Mouse (Mus musculus) MEL (cell line): ENCODE results near the gene Gpc3. TPM values are rescaled to one million over a fixed set of nuclear protein-coding genes. Genes with fewer than 3 reads are reported as not detected.

Experiments
- DNase-seq: peaks from one replicate; pipeline ENCODE4 v3.0.0; 2011; ENCODE audit warnings: low read depth, low spot score
- H3K27ac ChIP-seq: 2 replicates; pipeline ENCODE4 v1.5.1; 2012; ENCODE audit warnings: low read depth, mild to moderate bottlenecking, control low read depth, low read length, moderate library complexity; ENCODE audit not compliant: control insufficient read depth
- H3K27me3 ChIP-seq, 2 experiments: fragments of 150-350 bp in 1 of 2; sonication (generic) in 1 of 2; 2 replicates each; pipeline ENCODE4 v1.6.1; 2012; ENCODE audit warnings: low read length in 2 of 2, mild to moderate bottlenecking in 2 of 2, improper control_type of control experiment in 1 of 2, moderate library complexity in 1 of 2; ENCODE audit not compliant: insufficient read depth in 2 of 2, control insufficient read depth in 1 of 2
- H3K36me3 ChIP-seq, 2 experiments: 2 replicates each; pipeline ENCODE4 v1.6.1; 2012 to 2014; ENCODE audit warnings: low read length in 2 of 2, improper control_type of control experiment in 1 of 2, inconsistent platforms in 1 of 2, mild to moderate bottlenecking in 1 of 2; ENCODE audit not compliant: insufficient read depth in 2 of 2, control insufficient read depth in 1 of 2
- H3K4me1 ChIP-seq, 2 experiments: fragments of 150-350 bp in 1 of 2; sonication (generic) in 1 of 2; 2 replicates each; pipeline ENCODE4 v1.6.1; 2012; ENCODE audit warnings: low read length in 2 of 2, improper control_type of control experiment in 1 of 2, mild to moderate bottlenecking in 1 of 2; ENCODE audit not compliant: insufficient read depth in 2 of 2, control insufficient read depth in 1 of 2
- H3K4me3 ChIP-seq, 2 experiments: fragments of 150-350 bp in 1 of 2; sonication (generic) in 1 of 2; 2 replicates each; pipeline ENCODE4 v1.5.1; 2012; ENCODE audit warnings: low read depth in 2 of 2, low read length in 2 of 2, mild to moderate bottlenecking in 2 of 2, moderate library complexity in 2 of 2, control low read depth in 1 of 2, improper control_type of control experiment in 1 of 2; ENCODE audit not compliant: control insufficient read depth in 1 of 2, insufficient read depth in 1 of 2
- H3K79me2 ChIP-seq: 2 replicates; pipeline ENCODE4 v1.6.1; 2012; ENCODE audit warnings: mild to moderate bottlenecking, low read length, moderate library complexity; ENCODE audit not compliant: control insufficient read depth, poor library complexity, insufficient read depth
- H3K9ac ChIP-seq: 2 replicates; pipeline ENCODE4 v1.6.1; 2012; ENCODE audit warnings: low read depth, mild to moderate bottlenecking, control low read depth, low read length, moderate library complexity; ENCODE audit not compliant: control insufficient read depth, poor library complexity, severe bottlenecking
- H3K9me3 ChIP-seq: fragments of 150-350 bp; sonication (generic); replicated peaks from 2 replicates; pipeline ENCODE4 v1.6.1; 2012; ENCODE audit warnings: mild to moderate bottlenecking, low read length, improper control_type of control experiment, moderate library complexity; ENCODE audit not compliant: insufficient read depth
- BHLHE40 ChIP-seq: IDR thresholded peaks from 2 replicates; pipeline ENCODE4 v1.6.1; 2012; ENCODE audit warnings: low read depth, mild to moderate bottlenecking, inconsistent platforms, low read length, improper control_type of control experiment, borderline replicate concordance
- CTCF ChIP-seq, 3 experiments: IDR thresholded peaks in 2 of 3; conservative IDR thresholded peaks in 1 of 3; 2 replicates each; pipeline ENCODE4 v1.5.1; 2011 to 2012; ENCODE audit warnings: low read length in 3 of 3, low read depth in 2 of 3, mild to moderate bottlenecking in 2 of 3, improper control_type of control experiment in 1 of 3, inconsistent platforms in 1 of 3, mixed read lengths in 1 of 3, moderate library complexity in 1 of 3; ENCODE audit not compliant: control insufficient read depth in 1 of 3, insufficient read depth in 1 of 3, poor library complexity in 1 of 3, severe bottlenecking in 1 of 3
- GABPA ChIP-seq: IDR thresholded peaks from 2 replicates; pipeline ENCODE4 v1.6.1; 2012; ENCODE audit warnings: low read depth, mild to moderate bottlenecking, inconsistent platforms, low read length, improper control_type of control experiment, moderate library complexity
- GATA1 ChIP-seq: IDR thresholded peaks from 2 replicates; pipeline ENCODE4 v1.6.1; 2011; ENCODE audit warnings: low read depth, low read length, improper control_type of control experiment
- HCFC1 ChIP-seq: IDR thresholded peaks from 2 replicates; pipeline ENCODE4 v1.6.1; 2012; ENCODE audit warnings: low read depth, mild to moderate bottlenecking, inconsistent platforms, low read length, improper control_type of control experiment, moderate library complexity
- JUND ChIP-seq: IDR thresholded peaks from 2 replicates; pipeline ENCODE4 v1.6.1; 2011; ENCODE audit warnings: low read depth, mild to moderate bottlenecking, improper control_type of control experiment, low read length
- KAT2A ChIP-seq: conservative IDR thresholded peaks from 2 replicates; pipeline ENCODE4 v1.6.1; 2012; ENCODE audit warnings: low read depth, low read length, improper control_type of control experiment, inconsistent platforms
- MAX ChIP-seq: IDR thresholded peaks from 2 replicates; pipeline ENCODE4 v1.6.1; 2011; ENCODE audit warnings: low read length, improper control_type of control experiment
- MAZ ChIP-seq: IDR thresholded peaks from 2 replicates; pipeline ENCODE4 v1.6.1; 2012; ENCODE audit warnings: low read depth, mild to moderate bottlenecking, inconsistent platforms, low read length, improper control_type of control experiment
- MXI1 ChIP-seq: IDR thresholded peaks from 2 replicates; pipeline ENCODE4 v1.6.1; 2011; ENCODE audit warnings: mild to moderate bottlenecking, low read depth, low read length, improper control_type of control experiment
- MYB ChIP-seq: IDR thresholded peaks from 2 replicates; pipeline ENCODE4 v1.6.1; 2011; ENCODE audit warnings: mild to moderate bottlenecking, low read depth, low read length, improper control_type of control experiment
- NELFE ChIP-seq: IDR thresholded peaks from 2 replicates; pipeline ENCODE4 v1.6.1; 2011; ENCODE audit warnings: low read depth, low read length, improper control_type of control experiment
- NRF1 ChIP-seq: IDR thresholded peaks from 2 replicates; pipeline ENCODE4 v1.6.1; 2014; ENCODE audit warnings: low read depth, mild to moderate bottlenecking, inconsistent platforms, low read length, improper control_type of control experiment, moderate library complexity; ENCODE audit not compliant: poor library complexity, insufficient read depth, severe bottlenecking
- RAD21 ChIP-seq: IDR thresholded peaks from 2 replicates; pipeline ENCODE4 v1.6.1; 2011; ENCODE audit warnings: mild to moderate bottlenecking, low read depth, low read length, improper control_type of control experiment
- TAL1 ChIP-seq: IDR thresholded peaks from 2 replicates; pipeline ENCODE4 v1.6.1; 2012; ENCODE audit warnings: mild to moderate bottlenecking, inconsistent platforms, low read length, moderate library complexity, mixed read lengths
- USF1 ChIP-seq: IDR thresholded peaks from 2 replicates; pipeline ENCODE4 v1.6.1; 2014; ENCODE audit warnings: low read depth, mild to moderate bottlenecking, inconsistent platforms, low read length, improper control_type of control experiment, moderate library complexity
- USF2 ChIP-seq, 2 experiments: IDR thresholded peaks; 2 replicates each; pipeline ENCODE4 v1.6.1; 2011 to 2012; ENCODE audit warnings: improper control_type of control experiment in 2 of 2, low read length in 2 of 2, borderline replicate concordance in 1 of 2, inconsistent platforms in 1 of 2, low read depth in 1 of 2, mild to moderate bottlenecking in 1 of 2; ENCODE audit not compliant: insufficient read depth in 1 of 2
- ZC3H11A ChIP-seq: IDR thresholded peaks from 2 replicates; pipeline ENCODE4 v1.6.1; 2012; ENCODE audit warnings: low read depth, mild to moderate bottlenecking, inconsistent platforms, low read length, improper control_type of control experiment
- ZNF384 ChIP-seq: IDR thresholded peaks from 2 replicates; pipeline ENCODE4 v1.6.1; 2012; ENCODE audit warnings: low read depth, mild to moderate bottlenecking, inconsistent platforms, low read length, improper control_type of control experiment
- polyA plus RNA-seq, 2 experiments: library from polyadenylated mRNA; stranded (reverse) in 1 of 2; unstranded in 1 of 2; fragments of >175 nt in 1 of 2; fragments of >200 nt in 1 of 2; gene quantifications; 2 replicates each; pipeline versions ENCODE4 v1.2.1 to v1.2.4; 2012; ENCODE audit warnings: low replicate concordance in 2 of 2, low read depth in 1 of 2; ENCODE audit not compliant: insufficient read length in 2 of 2, insufficient read depth in 1 of 2, missing spikeins in 1 of 2
- total RNA-seq: library from RNA; depleted of rRNA; stranded (reverse); fragments of 300-350 nt; gene quantifications from 2 replicates; pipeline ENCODE4 v1.2.3, GENCODE M21; 2012; rRNA removed

Gene Gpc3
- total and polyA plus RNA-seq, 3 experiments = not detected

DNA sequence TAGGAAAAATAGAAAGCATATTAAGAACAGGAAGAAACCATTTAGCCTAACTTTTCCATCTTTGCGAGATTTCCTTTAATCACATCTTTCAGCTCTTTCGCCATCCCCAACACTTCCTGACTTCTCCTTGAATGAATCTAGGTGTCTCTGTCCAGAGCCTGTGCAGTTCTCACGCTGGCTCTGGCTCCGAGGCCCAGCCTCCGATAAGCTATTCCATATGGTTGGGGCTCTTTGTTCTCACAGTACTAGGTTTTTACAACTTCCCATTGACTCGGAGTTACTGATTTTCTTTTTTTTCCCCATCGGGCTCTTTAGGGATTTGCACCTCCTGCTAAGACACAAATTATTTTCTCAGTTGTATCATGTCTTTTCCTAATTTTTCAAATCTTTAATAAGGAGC is 381.8 kb downstream of the Gpc3 start:
- no peaks in the 10 kb centered on the region for H3K4me1 ChIP-seq
- no peaks in the 10 kb centered on the region for H3K36me3 ChIP-seq
- H3K79me2 ChIP-seq = no peaks in the 10 kb centered on the region
- no peak overlapping the region for H3K4me3 ChIP-seq
- H3K27me3 ChIP-seq = no peaks in the 10 kb centered on the region
- H3K27ac ChIP-seq = no peak overlapping the region
- no peak for TF ChIP-seq CTCF (IDR thresholded peaks at IDR 0.05 in 2 of 3, conservative IDR thresholded peaks at IDR 0.05 in 1 of 3; ENCODE audit: control insufficient read depth in 1 of 3, insufficient read depth in 1 of 3, low read depth in 2 of 3, low read length in 3 of 3, poor library complexity in 1 of 3, severe bottlenecking in 1 of 3)
- TF ChIP-seq USF1 = no peak
- TF ChIP-seq ZNF384 = no peak
- no peak for TF ChIP-seq ZC3H11A
- no peak for TF ChIP-seq MYB
- no peak for TF ChIP-seq MAZ
- TF ChIP-seq MXI1 = no peak
- no peak for TF ChIP-seq HCFC1
- no peak for TF ChIP-seq GABPA
- TF ChIP-seq TAL1 = no peak
- no peak for TF ChIP-seq KAT2A
- TF ChIP-seq RAD21 = no peak
- no peak for TF ChIP-seq NELFE
- TF ChIP-seq USF2 (IDR thresholded peaks at IDR 0.05; ENCODE audit: borderline replicate concordance in 1 of 2, insufficient read depth in 1 of 2, low read depth in 1 of 2, low read length in 2 of 2) = no peak
- TF ChIP-seq BHLHE40 = no peak
- TF ChIP-seq MAX = no peak
- TF ChIP-seq JUND = no peak
- TF ChIP-seq GATA1 = no peak
- TF ChIP-seq, all 39 proteins: peak for 0
- DNase-seq = no peak
- Histone ChIP-seq H3K9ac (no peak overlapping the region), H3K9me3 (no peaks in the 10 kb centered on the region)

DNA sequence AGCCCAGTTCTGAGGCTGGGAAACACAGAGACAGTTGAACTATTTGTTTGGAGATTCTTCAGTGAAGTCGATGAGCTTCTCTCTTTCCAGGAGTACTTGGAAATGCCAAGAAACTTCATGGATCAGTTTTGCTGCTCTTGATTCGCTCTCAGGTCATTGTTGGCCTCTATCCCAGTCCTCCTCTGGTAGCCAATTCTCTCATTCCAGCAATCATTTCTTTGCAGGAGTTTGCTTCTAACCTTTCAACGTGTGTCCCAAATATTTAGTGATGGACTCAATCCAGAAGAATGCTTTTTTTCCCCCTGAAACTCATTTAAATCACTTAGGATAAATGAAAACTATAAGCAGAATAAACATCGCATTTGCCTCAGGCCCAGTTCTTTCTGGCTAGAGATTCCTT is 383.0 kb downstream of the Gpc3 start:
- H3K79me2 ChIP-seq = no peaks in the 10 kb centered on the region
- H3K4me3 ChIP-seq = no peak overlapping the region
- no peaks in the 10 kb centered on the region for H3K9me3 ChIP-seq
- H3K4me1 ChIP-seq = no peaks in the 10 kb centered on the region
- H3K36me3 ChIP-seq = no peaks in the 10 kb centered on the region
- TF ChIP-seq CTCF (IDR thresholded peaks at IDR 0.05 in 2 of 3, conservative IDR thresholded peaks at IDR 0.05 in 1 of 3; ENCODE audit: control insufficient read depth in 1 of 3, insufficient read depth in 1 of 3, low read depth in 2 of 3, low read length in 3 of 3, poor library complexity in 1 of 3, severe bottlenecking in 1 of 3) (no peak), NRF1 (no peak)
- no peak overlapping the region for H3K9ac ChIP-seq
- DNase-seq = no peak
- no peaks in the 10 kb centered on the region for H3K27me3 ChIP-seq
- H3K27ac ChIP-seq = no peak overlapping the region

Other genes starting within 250 kb of the Gpc3 start
- not detected in 2 replicates for gene Ccdc160, start 177.2 kb upstream of the Gpc3 start, total RNA-seq
- not detected for gene Ccdc160, start 177.2 kb upstream of the Gpc3 start, polyA plus RNA-seq